Mouse (Mus musculus) liver, embryonic 14.5 days (tissue): ENCODE measurements around the gene Col8a2. TPM values are rescaled to one million over a fixed set of nuclear protein-coding genes. Genes with fewer than 3 reads are reported as not detected.

Experiments used
- ATAC-seq: fragments of 200-750 bp; cut with Nextera tagmentation; 2 replicates; pipeline ENCODE4 v1.8.0; 2017; ENCODE audit warnings: moderate number of reproducible peaks, mild to moderate bottlenecking, moderate library complexity; ENCODE audit not compliant: insufficient read depth
- DNase-seq, 3 experiments: peaks; one replicate each; pipeline ENCODE4 v3.0.0-alpha.2; 2012 to 2013; ENCODE audit warnings: low read depth in 3 of 3, low spot score in 3 of 3
- H3K27ac ChIP-seq: fragments of 300-500 bp; sonication (generic); 2 replicates; pipeline ENCODE4 v1.5.1; 2014; ENCODE audit warnings: moderate library complexity, mild to moderate bottlenecking, control low read depth, inconsistent platforms
- H3K27me3 ChIP-seq: fragments of 300-500 bp; sonication (generic); 2 replicates; pipeline ENCODE4 v1.6.1; 2014; ENCODE audit warnings: mild to moderate bottlenecking, low read length, moderate library complexity; ENCODE audit not compliant: control insufficient read depth, insufficient read depth
- H3K36me3 ChIP-seq: fragments of 300-500 bp; sonication (generic); replicated peaks from 2 replicates; pipeline ENCODE4 v1.6.1; 2014; ENCODE audit warnings: low read depth; ENCODE audit not compliant: control insufficient read depth, insufficient read depth
- H3K4me1 ChIP-seq, 2 experiments: fragments of 200-500 bp in 1 of 2; fragments of 300-500 bp in 1 of 2; sonication (generic) in 1 of 2; replicated peaks; 2 replicates each; pipeline ENCODE4 v1.6.1; 2012 to 2014; ENCODE audit warnings: antibody characterized with exemption in 1 of 2, inconsistent platforms in 1 of 2, low read length in 1 of 2; ENCODE audit not compliant: control insufficient read depth in 2 of 2, insufficient read depth in 2 of 2
- H3K4me2 ChIP-seq: fragments of 300-500 bp; sonication (generic); 2 replicates; pipeline ENCODE4 v1.6.1; 2014; ENCODE audit warnings: low read depth, mild to moderate bottlenecking, control low read depth, moderate library complexity
- H3K4me3 ChIP-seq, 2 experiments: fragments of 200-500 bp in 1 of 2; fragments of 300-500 bp in 1 of 2; sonication (generic) in 1 of 2; 2 replicates each; pipeline ENCODE4 v1.5.1; 2012 to 2014; ENCODE audit warnings: low read depth in 2 of 2, low read length in 2 of 2, mild to moderate bottlenecking in 2 of 2, control low read depth in 1 of 2, inconsistent platforms in 1 of 2, moderate library complexity in 1 of 2; ENCODE audit not compliant: insufficient read depth in 1 of 2
- H3K9ac ChIP-seq: fragments of 300-500 bp; sonication (generic); replicated peaks from 2 replicates; pipeline ENCODE4 v1.6.1; 2014; ENCODE audit warnings: mild to moderate bottlenecking, control low read depth, moderate library complexity
- H3K9me3 ChIP-seq: fragments of 300-500 bp; sonication (generic); 2 replicates; pipeline ENCODE4 v1.6.1; 2016; ENCODE audit warnings: low read length, mixed read lengths; ENCODE audit not compliant: control insufficient read depth
- CTCF ChIP-seq: IDR thresholded peaks from 2 replicates; pipeline ENCODE4 v1.5.1; 2016; ENCODE audit warnings: antibody characterized with exemption, low read depth, control low read depth
- EP300 ChIP-seq: IDR thresholded peaks from 2 replicates; pipeline ENCODE4 v1.6.1; 2016; ENCODE audit warnings: antibody characterized with exemption, low read depth
- WGBS: fragments of 180-500 bp; shearing (Covaris S2); extraction: QIAGEN DNeasy Blood & Tissue Kit; methylation state at CpG from one replicate; pipeline ENCODE4 v1.1.7; 2014; ENCODE audit not compliant: insufficient replicate concordance; 5-methylcytosine and 5-hydroxymethylcytosine counted together
- polyA plus RNA-seq, 2 experiments: library from polyadenylated mRNA; depleted of rRNA in 1 of 2; stranded (reverse) in 1 of 2; unstranded in 1 of 2; fragments of >200 nt; fragmentation: Nextera tagmentation in 1 of 2; extraction: Ambion mirVana in 1 of 2; gene quantifications; 2 replicates each; pipeline versions ENCODE4 v1.2.1 to v1.2.3; 2012 to 2014

Gene Col8a2
- polyA plus RNA-seq, 2 experiments: 0.25 to 0.28 TPM

DNA sequence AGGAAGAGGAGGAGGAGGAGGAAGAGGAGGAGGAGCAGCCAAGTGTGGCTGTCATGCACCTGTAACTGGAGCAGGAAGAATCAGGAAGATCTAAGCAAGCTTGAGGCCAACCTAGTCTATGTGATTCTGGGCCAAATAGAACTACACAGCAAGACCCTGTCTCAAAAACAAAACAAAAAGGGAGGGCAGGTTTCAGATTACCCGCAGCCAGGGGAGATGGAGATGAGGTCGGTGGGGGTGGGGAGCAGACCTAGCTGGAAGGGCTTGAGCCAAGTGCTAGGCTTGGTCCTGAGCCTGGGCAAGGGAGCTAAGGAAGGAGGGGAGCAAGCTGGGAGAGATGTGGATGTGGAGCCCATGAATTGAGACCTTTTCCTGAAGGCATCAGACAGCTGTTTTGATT is 20.2 kb downstream of the Col8a2 start:
- no peak overlapping the region for H3K4me3 ChIP-seq
- H3K36me3 ChIP-seq: no peaks in the 10 kb centered on the region
- H3K27ac ChIP-seq: no peak overlapping the region
- DNase-seq: no peak
- no peak overlapping the region for H3K4me2 ChIP-seq
- H3K9me3 ChIP-seq: no peaks in the 10 kb centered on the region; the same call in 1 of the 2 replicates
- H3K9ac ChIP-seq: no peak overlapping the region
- ATAC-seq: no peak
- H3K27me3 ChIP-seq: peaks cover 11% of the 10 kb centered on the region
- WGBS: 15% methylated on average over 2 of the region's 2 CpGs
- H3K4me1 ChIP-seq: no peaks in the 10 kb centered on the region
- TF ChIP-seq EP300 (no peak), CTCF (no peak)

DNA sequence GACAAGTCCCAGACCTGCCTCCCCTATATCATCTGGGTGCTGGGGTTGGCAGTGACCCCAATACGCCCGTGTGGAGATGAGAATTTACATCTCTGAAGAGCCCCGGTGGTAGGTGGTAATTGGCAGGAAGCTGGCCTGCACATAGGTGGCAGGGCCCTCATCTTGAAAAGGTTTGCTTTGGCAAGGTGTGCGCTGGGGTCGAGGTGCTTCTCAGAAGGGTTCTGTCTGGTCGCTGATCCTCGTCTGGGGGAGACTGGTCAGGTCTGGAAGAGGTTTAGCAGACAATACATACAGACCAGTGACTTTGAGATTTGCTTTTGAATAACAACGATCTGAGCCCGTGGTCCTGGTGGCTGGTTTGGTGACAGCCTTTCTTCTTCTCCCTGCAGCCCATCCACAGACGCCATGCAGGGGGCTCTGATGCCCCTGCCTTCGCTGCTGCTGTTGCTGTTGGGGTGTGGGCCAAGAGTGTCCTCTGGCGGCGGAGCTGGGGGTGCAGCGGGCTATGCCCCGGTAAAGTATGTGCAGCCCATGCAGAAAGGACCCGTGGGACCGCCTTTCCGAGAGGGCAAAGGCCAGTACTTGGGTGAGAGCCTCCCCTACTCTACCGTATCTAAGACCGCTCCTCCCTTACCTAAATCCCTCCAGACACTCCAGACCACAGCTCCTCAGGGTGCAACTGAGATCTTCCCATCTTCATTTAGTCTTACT is 22.8 kb downstream of the Col8a2 start:
- TF ChIP-seq EP300 (no peak), CTCF (no peak)
- Histone ChIP-seq H3K27me3 (no peaks in the 10 kb centered on the region), H3K9ac (no peak overlapping the region), H3K36me3 (no peaks in the 10 kb centered on the region), H3K27ac (no peak overlapping the region), H3K4me2 (peak overlapping the region; percentile 33), H3K4me1 (no peaks in the 10 kb centered on the region), H3K9me3 (no peaks in the 10 kb centered on the region; the same call in 1 of the 2 replicates), H3K4me3 (no peak overlapping the region)
- DNase-seq (no peak), ATAC-seq (peak; percentile 23; the same call in 1 of the 2 replicates)
- 17% methylated on average over 20 of the region's 20 CpGs for WGBS

DNA sequence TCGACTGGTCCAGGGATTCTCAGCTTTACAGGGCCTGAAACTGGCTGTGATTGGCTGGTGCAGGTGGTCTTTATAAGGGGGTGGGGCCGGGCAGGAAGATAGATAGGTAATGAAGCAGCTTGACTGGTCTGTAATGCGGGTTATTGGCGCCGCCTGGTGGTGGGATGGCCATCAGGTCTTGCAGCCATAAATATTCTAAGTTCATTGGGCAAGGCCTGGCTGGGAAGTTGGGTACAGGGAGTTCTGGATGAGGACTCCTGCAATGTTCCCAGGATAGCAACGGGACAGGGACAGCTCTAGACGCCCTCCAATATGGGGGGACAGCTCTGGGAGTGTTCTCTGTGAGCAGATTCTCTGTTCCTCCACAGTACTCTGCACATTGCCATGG is 23.3 kb downstream of the Col8a2 start:
- H3K27me3 ChIP-seq: no peaks in the 10 kb centered on the region
- DNase-seq: peak; percentile 46 to 56 (median 56)
- no peaks in the 10 kb centered on the region for H3K4me1 ChIP-seq
- peak; percentile 37; the same call in 1 of the 2 replicates for ATAC-seq
- no peak overlapping the region for H3K9ac ChIP-seq
- H3K4me3 ChIP-seq: no peak overlapping the region
- TF ChIP-seq EP300 (no peak), CTCF (peak; percentile 89)
- no peaks in the 10 kb centered on the region; the same call in 1 of the 2 replicates for H3K9me3 ChIP-seq
- no peaks in the 10 kb centered on the region for H3K36me3 ChIP-seq
- H3K27ac ChIP-seq: no peak overlapping the region
- peak overlapping the region; percentile 33 for H3K4me2 ChIP-seq
- 0% methylated on average over 7 of the region's 7 CpGs for WGBS

DNA sequence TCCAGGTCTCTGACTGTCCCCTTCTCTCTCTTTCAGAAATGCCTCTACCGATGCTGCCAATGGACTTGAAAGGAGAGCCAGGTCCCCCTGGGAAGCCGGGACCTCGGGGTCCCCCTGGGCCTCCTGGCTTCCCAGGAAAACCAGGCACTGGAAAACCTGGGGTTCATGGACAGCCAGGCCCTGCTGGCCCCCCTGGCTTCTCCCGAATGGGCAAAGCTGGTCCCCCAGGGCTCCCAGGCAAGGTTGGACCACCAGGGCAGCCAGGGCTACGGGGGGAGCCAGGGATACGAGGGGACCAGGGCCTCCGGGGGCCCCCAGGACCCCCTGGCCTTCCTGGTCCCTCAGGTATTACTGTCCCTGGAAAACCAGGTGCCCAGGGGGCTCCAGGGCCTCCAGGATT is 23.8 kb downstream of the Col8a2 start:
- WGBS: 66% methylated on average over 7 of the region's 7 CpGs
- Histone ChIP-seq H3K9ac (no peak overlapping the region), H3K27ac (no peak overlapping the region), H3K4me3 (no peak overlapping the region), H3K4me1 (no peaks in the 10 kb centered on the region), H3K27me3 (no peaks in the 10 kb centered on the region), H3K36me3 (no peaks in the 10 kb centered on the region), H3K9me3 (no peaks in the 10 kb centered on the region; the same call in 1 of the 2 replicates), H3K4me2 (no peak overlapping the region)
- DNase-seq: no peak
- TF ChIP-seq EP300 (no peak), CTCF (no peak)
- no peak for ATAC-seq

DNA sequence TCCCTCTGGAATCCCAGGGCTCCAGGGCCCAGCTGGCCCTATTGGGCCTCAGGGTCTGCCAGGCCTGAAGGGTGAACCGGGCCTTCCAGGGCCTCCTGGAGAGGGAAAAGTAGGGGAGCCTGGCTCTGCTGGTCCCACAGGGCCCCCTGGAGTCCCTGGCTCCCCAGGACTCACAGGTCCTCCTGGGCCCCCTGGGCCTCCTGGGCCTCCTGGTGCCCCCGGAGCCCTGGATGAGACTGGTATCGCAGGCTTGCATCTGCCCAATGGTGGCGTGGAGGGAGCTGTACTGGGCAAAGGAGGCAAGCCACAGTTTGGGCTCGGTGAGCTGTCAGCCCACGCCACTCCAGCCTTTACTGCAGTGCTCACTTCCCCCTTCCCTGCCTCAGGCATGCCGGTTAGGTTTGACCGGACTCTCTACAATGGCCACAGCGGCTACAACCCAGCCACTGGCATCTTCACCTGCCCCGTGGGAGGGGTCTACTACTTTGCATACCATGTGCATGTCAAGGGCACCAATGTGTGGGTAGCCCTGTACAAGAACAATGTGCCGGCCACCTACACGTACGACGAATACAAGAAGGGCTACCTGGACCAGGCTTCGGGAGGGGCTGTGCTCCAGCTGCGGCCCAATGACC is 25.1 kb downstream of the Col8a2 start:
- H3K9ac ChIP-seq: no peak overlapping the region
- no peak for ATAC-seq
- TF ChIP-seq EP300: no peak
- no peak for TF ChIP-seq CTCF

More for the DNA sequence above, 25.1 kb downstream of the Col8a2 start:
- no peak for DNase-seq
- no peak overlapping the region for H3K4me2 ChIP-seq
- H3K4me1 ChIP-seq: no peaks in the 10 kb centered on the region
- no peaks in the 10 kb centered on the region for H3K27me3 ChIP-seq
- 0 out of 2 replicates have a peak, but pooled peaks cover 3% of the 10 kb centered on the region for H3K36me3 ChIP-seq
- no peak overlapping the region for H3K27ac ChIP-seq
- no peak overlapping the region for H3K4me3 ChIP-seq
- 73% methylated on average over 16 of the region's 16 CpGs for WGBS
- no peaks in the 10 kb centered on the region for H3K9me3 ChIP-seq
